Mouse (Mus musculus) kidney, adult 2 months (tissue): ENCODE data around the gene Nkx2-2. TPM values are rescaled to one million over a fixed set of nuclear protein-coding genes. Genes with fewer than 3 reads are reported as not detected.

Source experiments
- DNase-seq: peaks from one replicate; pipeline ENCODE4 v3.0.0; 2021
- H3K27ac ChIP-seq: fragments of 200-500 bp; 2 replicates; pipeline ENCODE4 v1.5.1; 2012; ENCODE audit warnings: low read depth, low read length, control low read depth, inconsistent platforms; ENCODE audit not compliant: insufficient read depth
- H3K27me3 ChIP-seq: fragments of 200-500 bp; replicated peaks from 2 replicates; pipeline ENCODE4 v1.6.1; 2012; ENCODE audit warnings: mild to moderate bottlenecking, moderate library complexity, low read length, inconsistent platforms; ENCODE audit not compliant: control insufficient read depth, insufficient read depth
- H3K36me3 ChIP-seq: fragments of 200-500 bp; 2 replicates; pipeline ENCODE4 v1.6.1; 2012; ENCODE audit warnings: mild to moderate bottlenecking, moderate library complexity, low read length, inconsistent platforms; ENCODE audit not compliant: control insufficient read depth, insufficient read depth
- H3K4me1 ChIP-seq: fragments of 200-500 bp; 2 replicates; pipeline ENCODE4 v1.6.1; 2011; ENCODE audit warnings: low read length; ENCODE audit not compliant: control insufficient read depth, insufficient read depth
- H3K4me3 ChIP-seq: fragments of 200-500 bp; 2 replicates; pipeline ENCODE4 v1.5.1; 2011; ENCODE audit warnings: mild to moderate bottlenecking, low read depth, low read length, control low read depth; ENCODE audit not compliant: insufficient read depth
- CTCF ChIP-seq: fragments of 200-500 bp; conservative IDR thresholded peaks from 2 replicates; pipeline ENCODE4 v1.5.1; 2011; ENCODE audit warnings: low read depth, mild to moderate bottlenecking, control low read depth, low read length, moderate library complexity, mixed read lengths; ENCODE audit not compliant: insufficient read depth, insufficient read length
- POLR2A ChIP-seq: fragments of 200-500 bp; IDR thresholded peaks from one replicate; pipeline ENCODE4 v1.6.1; 2011; ENCODE audit warnings: low read depth, low read length, control low read depth
- WGBS: fragments of 180-500 bp; shearing (Covaris S2); methylation state at CpG from one replicate; pipeline ENCODE4 v1.1.7; 2018; 5-methylcytosine and 5-hydroxymethylcytosine counted together
- polyA plus RNA-seq: library from polyadenylated mRNA; depleted of rRNA; stranded (reverse); fragments of >200 nt; gene quantifications from 2 replicates; pipeline ENCODE4 v1.2.3, GENCODE M21; 2012

Nkx2-2 gene
- polyA plus RNA-seq, 1 experiment: not detected

DNA sequence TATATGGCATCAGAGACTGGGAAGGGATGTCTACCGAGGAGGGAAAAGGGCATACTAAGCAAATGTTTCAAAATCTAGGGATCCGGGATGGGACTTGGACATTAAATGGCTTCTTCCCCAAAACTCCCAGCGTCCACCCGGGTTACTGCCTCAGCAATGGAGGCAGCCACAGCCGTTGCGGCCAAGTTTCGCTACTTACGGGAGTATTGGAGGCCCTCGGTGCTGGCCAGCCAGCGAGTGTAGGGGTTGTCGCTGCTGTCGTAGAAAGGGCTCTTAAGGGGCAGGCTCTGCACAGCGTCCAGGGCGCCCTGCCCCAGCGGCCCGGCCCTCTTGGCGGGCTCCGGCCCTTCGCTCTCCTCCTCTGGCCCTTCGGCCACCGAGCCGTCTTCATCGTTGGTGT lies 8.5 kb downstream of the Nkx2-2 start:
- H3K27me3 ChIP-seq: peaks cover 12% of the 10 kb centered on the region
- H3K4me3 ChIP-seq: no peak overlapping the region
- no peak overlapping the region for H3K27ac ChIP-seq
- WGBS: 3% methylated on average over 23 of the region's 23 CpGs
- no peaks in the 10 kb centered on the region for H3K4me1 ChIP-seq
- H3K36me3 ChIP-seq: no peaks in the 10 kb centered on the region
- DNase-seq: no peak
- TF ChIP-seq CTCF (no peak), POLR2A (no peak)

GRCm38 (mm10) chr2:147184071-147184990 lies 9.7 kb downstream of the Nkx2-2 start:
- Histone ChIP-seq H3K36me3 (no peaks in the 10 kb centered on the region), H3K4me1 (no peaks in the 10 kb centered on the region), H3K27ac (no peak overlapping the region), H3K4me3 (no peak overlapping the region), H3K27me3 (peaks cover 12% of the 10 kb centered on the region)
- DNase-seq: no peak
- no peak for TF ChIP-seq POLR2A
- no peak for TF ChIP-seq CTCF
- 3% methylated on average over 63 of the region's 65 CpGs for WGBS

DNA sequence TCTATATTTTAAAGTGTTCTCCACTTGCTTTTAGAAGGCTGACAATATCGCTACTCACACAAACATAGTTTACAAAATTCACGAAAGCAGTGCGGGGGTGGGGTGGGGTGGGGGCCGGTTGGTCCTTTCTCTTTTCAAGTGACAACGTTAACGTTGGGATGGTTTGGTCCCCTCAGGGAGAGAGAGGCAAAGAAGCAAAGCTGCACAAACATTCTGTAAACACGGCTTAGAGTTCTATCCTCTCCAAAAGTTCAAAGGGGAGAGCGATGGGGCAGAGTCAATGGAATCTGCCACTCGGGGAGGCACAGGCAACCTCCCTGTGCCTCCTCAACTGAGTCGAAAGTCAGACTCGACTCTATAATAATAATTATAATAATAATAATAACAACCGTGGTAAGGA lies 10.5 kb downstream of the Nkx2-2 start:
- Histone ChIP-seq H3K4me3 (no peak overlapping the region), H3K4me1 (no peaks in the 10 kb centered on the region), H3K27ac (no peak overlapping the region), H3K36me3 (no peaks in the 10 kb centered on the region), H3K27me3 (peaks cover 12% of the 10 kb centered on the region)
- 13% methylated on average over 12 of the region's 12 CpGs for whole genome bisulfite sequencing
- TF ChIP-seq CTCF: no peak
- TF ChIP-seq POLR2A: no peak
- DNase-seq: no peak

- WGBS: 26% methylated on average over 25 of the region's 25 CpGs
- H3K27me3 ChIP-seq: peaks cover 11% of the 10 kb centered on the region
- DNase-seq: peak; percentile 78
- no peak for TF ChIP-seq POLR2A
- 0 out of 2 replicates have a peak, but pooled peaks have one; percentile 3 for TF ChIP-seq CTCF
- no peak overlapping the region for H3K4me3 ChIP-seq
- H3K4me1 ChIP-seq: no peaks in the 10 kb centered on the region
- H3K36me3 ChIP-seq: no peaks in the 10 kb centered on the region
- no peak overlapping the region for H3K27ac ChIP-seq
These were observed 11.3 kb downstream of the Nkx2-2 start for GRCm38 (mm10) chr2:147182709-147183260.

GRCm38 (mm10) chr2:147181926-147182708 lies 11.9 kb downstream of the Nkx2-2 start:
- Histone ChIP-seq H3K4me1 (no peaks in the 10 kb centered on the region), H3K27ac (no peak overlapping the region), H3K36me3 (no peaks in the 10 kb centered on the region), H3K27me3 (peaks cover 10% of the 10 kb centered on the region; the same call in 1 of the 2 replicates), H3K4me3 (no peak overlapping the region)
- TF ChIP-seq CTCF (no peak), POLR2A (no peak)
- 43% methylated on average over 18 of the region's 18 CpGs for WGBS
- no peak for DNase-seq

DNA sequence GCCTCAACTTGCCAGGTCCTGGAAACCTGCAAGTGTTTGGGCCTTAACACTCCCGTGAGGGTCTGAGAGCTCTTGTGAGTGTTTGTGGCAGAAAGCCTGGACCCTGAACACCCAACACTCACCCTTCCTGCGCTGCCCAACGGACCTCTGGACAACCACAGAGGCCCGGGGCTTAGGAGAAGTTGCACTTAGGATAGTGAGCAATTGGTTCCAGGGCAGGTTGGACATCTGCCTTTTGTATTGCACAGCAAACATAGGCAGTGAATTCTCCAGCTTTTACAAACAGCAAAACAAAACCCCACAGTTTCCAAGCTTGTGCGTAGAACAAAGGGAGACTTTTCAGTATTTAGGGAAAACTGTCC lies 12.8 kb downstream of the Nkx2-2 start:
- H3K4me1 ChIP-seq: no peaks in the 10 kb centered on the region
- H3K36me3 ChIP-seq: no peaks in the 10 kb centered on the region
- H3K27me3 ChIP-seq: peaks cover 7% of the 10 kb centered on the region; the same call in 1 of the 2 replicates
- H3K4me3 ChIP-seq: no peak overlapping the region
- TF ChIP-seq CTCF (no peak), POLR2A (no peak)
- DNase-seq: no peak
- WGBS: 37% methylated on average over 5 of the region's 5 CpGs
- no peak overlapping the region for H3K27ac ChIP-seq
